Mouse (Mus musculus): ENCODE results near the gene Thrap3.

Thrap3 gene

GRCm38 (mm10) chr4:126137773-126138172, 64.8 kb downstream of the Thrap3 start:
- DNase-seq: no peak

- no peak for DNase-seq
Observed at GRCm38 (mm10) chr4:126134639-126135038, 67.9 kb downstream of the Thrap3 start.

- DNase-seq: no peak
Observed at GRCm38 (mm10) chr4:126134236-126134635, 68.3 kb downstream of the Thrap3 start.

DNA sequence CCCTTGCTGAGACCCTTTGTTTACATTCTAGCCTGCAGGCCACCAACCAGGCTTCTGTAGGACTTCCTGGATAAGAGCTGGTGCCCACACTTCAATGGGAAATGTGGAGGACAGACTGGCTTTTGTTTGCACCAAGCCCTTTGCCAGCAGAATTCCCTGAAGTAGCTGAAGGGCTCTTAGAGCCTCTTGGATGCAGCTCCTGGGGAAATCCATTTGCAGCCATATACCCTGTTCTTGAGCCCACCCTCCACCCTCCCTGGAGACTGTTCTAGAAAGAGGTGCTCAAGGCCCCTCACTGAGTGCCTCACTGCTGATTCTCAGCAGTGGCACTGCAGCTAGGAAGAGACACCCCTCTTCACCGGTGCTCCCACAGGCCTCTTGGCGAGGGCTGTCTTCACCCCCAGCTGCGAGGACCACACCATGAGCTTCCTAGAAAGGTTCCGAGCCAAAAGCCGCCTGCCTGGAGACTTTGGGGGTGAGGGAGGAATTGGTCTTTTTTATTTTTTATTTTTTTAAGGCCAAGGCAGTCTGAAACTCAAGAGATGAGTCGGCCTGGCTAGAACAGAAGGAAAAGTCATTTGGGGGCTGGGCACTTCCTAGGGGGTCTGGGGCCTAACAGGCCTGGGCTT, 69.8 kb downstream of the Thrap3 start:
- DNase-seq: peak; percentile 57 to 74

DNA sequence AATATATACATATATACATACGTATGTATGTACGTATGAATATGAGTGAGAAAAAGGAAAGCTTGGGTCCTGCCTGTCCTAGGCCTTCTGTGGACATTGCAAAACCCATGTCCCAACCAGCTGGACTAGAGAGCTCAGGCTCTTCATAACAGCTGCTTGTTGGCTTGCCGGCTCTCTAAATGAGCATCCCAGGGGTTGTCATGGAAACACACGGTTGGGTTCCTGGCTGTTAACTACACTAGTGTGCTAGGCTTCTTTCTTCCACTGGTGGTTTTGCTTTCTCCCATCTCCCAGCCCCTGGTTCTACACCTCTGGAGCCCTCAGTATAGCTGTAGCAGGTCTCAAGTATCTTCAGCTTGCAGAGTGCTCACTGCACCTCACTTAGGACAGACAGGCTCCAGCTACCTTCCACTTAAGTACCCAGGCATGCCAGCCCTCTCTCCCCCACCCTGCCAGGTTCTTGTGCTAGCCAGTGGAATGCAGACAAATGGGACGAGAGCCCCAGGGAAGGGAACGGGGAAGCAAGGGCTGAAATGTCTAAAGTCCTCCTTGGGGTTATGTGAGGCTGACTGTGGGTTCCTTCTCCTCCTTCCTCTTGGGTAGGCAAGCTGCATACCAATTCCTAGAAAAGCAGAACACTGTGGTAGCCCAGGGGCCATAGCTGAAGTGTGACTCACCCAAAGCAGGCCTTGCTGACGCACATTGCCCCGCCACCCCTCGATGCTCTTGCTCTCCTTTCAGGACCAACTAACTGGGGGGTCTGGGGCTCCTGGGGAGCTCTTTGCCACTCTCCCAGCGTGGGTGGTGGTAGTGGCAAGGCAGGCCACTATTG, 71.1 kb downstream of the Thrap3 start:
- peak; percentile 81 to 85 for DNase-seq

GRCm38 (mm10) chr4:126130502-126130901, 72.1 kb downstream of the Thrap3 start:
- DNase-seq: no peak

- no peak for DNase-seq
Observed at GRCm38 (mm10) chr4:126123309-126124040, 79.1 kb downstream of the Thrap3 start.

DNA sequence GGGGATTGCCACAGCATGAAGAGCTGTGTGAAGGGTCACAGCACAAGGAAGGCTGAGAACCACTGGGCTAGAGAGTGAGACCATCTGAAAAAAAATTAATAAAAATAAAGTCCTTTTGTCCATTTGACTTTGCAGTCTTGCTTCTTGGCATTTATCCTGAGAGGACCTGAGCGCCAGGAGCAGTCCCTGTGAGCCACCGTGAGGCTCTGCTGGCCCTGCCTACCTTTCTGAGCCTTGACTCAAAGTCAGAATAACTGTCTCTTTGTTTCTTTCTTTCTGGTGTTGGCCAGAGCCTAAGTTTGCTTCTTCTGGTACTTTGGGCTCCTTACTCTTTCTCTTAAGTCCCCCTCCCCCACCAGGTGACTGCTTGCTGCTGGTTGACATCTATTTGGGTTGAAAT, 82.1 kb downstream of the Thrap3 start:
- no peak for DNase-seq

- DNase-seq: no peak
Observed at GRCm38 (mm10) chr4:126120052-126120451, 82.5 kb downstream of the Thrap3 start.

DNA sequence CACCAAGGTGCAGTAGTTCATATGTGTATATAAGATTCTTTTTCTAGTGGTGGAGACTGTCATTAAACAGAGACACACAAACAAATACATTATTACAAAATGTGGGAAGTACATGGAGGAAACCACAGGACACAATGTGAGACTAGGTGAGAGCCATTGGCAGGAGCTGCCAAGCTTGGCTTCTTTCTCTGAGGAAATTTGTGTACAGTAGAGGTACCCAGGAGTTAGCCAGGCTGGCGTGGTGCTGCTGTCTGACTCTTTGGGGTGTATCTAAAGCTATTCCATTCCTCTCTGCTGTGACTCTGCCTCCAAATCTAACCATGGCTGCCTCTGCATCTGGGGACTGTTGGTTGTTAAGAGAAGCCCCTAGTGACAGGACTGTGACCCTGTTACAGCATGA, 83.5 kb downstream of the Thrap3 start:
- DNase-seq: no peak

DNA sequence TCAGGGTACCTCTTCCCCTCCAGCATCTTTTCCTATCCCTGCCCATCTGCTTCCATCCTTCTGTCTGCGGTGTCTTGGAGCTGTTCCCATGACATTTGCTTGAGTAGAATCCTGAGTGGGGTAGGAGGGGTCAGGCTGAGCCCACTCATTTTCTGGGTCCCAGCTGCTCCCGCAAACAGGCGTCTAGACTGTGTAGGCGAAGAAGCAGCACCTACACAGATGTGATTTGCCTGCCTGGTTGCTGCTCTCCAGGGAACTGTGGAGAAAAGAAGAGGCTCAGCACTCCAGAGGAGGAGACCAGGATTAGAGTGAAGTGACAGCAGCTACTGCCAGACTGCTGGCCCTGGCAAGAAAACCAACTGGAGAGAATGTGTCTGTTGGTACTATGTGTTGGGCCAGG, 83.9 kb downstream of the Thrap3 start:
- DNase-seq: no peak

- DNase-seq: no peak
Observed at GRCm38 (mm10) chr4:126117116-126117515, 85.4 kb downstream of the Thrap3 start.

DNA sequence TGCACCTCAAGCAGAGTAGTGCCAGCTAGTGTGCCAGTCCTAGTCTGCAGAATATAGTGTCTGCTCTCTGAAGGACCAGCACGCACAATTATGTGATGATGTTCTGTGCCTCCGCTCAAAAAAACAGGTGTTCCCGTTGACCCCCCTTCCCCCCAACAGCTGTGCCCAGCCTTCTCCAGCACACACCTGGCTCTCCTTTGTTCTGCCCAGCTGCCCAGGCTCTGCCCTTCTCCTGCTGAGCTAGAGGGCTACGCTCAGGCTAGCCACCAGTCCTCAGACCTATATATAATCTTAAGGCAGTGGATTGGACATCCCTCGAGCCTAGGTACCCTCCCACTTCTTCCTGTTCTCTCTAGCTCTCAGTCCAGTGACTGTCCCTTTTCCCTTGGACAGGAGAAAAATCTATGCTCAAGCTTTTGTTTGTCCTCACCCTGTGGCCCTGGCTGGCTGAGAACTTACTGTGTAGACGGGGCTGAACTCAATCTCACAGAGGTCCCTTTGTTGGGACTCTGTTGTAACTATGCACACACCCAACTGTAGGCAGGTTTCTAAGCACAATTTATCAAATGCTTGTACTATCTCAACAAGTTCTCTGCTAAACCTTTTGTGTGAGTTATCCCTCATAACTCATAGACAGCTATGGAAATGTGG, 86.6 kb downstream of the Thrap3 start:
- DNase-seq: no peak

DNA sequence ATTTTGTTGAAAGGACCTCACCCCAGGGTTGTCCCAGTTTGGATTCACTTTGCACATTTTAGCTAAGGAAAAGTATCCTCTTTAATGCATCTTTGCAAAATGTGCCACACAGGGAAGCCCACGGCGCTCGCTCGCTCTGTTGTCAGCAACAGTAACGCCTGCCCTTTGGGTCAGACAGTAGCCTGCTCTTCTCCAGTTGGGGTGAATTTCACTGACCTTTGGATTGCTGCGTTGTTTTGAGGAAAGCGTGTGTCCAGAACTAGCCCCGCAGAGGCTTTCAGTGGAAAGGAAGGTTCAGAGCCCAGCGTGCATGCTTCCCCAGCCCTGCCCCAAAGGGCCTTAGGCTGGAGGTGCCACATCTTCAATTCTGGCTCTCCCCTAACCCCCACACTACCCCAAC, 87.1 kb downstream of the Thrap3 start:
- DNase-seq: no peak
